Mouse (Mus musculus) frontal cortex, postnatal 36 days (tissue): ENCODE measurements at regions not wholly inside any gene's neighbourhood (a gene's known extent, or its start where the extent isn't known, plus 50 kb on each side); places are given as distances from the start of the nearest gene placed in this dataset.

Experiments used
- DNase-seq, 2 experiments: peaks; one replicate each; pipeline ENCODE4 v3.0.0; 2022; ENCODE audit warnings: low spot score in 2 of 2

DNA sequence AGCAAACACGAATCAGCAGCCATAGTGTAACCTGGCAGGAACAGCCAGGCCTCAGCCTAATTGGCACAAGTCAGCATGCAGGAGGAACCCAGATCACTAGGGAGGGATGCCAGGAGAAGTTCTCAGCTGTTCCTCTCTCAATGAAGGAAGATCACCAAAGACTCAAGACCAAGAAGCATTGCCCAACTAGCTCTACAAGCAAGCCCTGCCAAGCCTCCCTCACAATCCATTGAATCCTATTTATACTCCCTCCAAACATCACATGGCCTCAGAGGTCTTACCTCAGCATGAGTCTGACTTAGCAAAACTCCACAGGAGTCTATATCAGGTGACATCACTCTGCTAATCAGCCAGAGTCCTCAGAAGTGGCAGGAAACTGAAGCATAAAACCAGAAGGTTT lies 135.1 kb downstream of the Rbm43 start:
- DNase-seq, result no peak

- DNase-seq, result no peak
Observed at GRCm38 (mm10) chr2:51822976-51823375, 112.0 kb downstream of the Rbm43 start.

DNA sequence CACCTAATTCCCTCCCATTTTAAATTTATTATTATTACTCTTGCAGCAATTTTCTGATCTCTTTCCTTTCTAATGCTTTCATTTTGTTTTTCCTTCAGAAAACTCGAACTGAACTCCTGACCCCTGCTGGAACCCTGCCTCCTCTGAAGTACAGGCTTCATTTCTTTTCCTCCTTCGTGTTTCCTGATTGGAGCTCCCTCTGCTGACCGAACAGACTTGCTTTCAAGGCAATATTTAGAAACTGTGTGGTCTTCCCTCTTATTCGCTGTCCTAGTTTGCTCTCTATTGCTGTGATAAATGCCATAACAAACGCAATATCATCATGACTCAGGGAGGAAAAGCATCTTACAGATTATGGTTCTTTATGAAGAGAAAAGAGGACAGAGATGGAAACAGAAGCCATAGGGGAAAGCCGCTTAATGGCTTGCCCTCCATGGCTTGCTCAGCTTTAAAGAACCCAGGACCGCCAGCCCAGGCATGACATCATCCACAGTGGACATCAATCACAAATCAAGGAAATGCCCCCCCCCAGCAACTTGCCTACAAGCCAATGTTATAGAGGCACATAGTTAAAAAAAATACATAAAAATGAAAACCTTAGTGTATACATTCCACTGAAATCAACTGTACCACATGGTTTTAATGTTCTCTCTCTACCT lies 104.5 kb downstream of the Rbm43 start:
- DNase-seq, result peak in 1 of 2 experiments; percentile 49

DNA sequence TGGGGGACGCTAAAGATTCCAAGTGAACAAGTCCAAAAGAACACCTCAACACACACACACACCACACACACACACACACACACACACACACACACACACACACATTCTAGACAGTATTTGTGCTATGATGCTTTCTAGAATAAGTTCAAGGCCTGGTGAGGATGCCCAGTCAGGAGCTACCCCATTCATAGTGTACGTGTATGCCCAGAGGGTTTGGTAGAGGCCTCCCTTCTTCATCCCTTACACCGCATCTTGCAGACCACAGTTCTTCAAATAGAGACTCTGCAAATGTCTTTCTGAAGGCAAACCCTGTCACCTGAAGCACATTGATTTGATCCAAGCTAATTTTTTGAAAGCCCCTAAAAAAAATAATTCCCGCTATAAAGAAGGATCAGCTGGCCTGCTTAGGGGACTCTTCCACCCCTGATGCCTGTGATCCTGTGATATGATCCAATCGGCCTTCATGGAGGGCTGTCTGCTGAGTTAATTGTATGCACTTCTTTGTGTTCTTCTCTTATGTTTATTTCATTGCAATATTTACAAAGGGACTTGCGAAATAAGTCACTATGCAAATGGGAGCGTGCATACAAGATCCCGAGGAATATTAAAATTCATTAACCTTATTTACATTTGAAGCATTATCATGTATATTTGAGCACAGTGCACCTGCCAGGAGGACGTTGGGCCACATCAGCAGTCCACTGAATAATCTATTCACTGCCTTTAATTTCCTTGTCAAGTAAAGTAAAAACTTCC lies 103.8 kb downstream of the Rbm43 start:
- DNase-seq, result no peak

DNA sequence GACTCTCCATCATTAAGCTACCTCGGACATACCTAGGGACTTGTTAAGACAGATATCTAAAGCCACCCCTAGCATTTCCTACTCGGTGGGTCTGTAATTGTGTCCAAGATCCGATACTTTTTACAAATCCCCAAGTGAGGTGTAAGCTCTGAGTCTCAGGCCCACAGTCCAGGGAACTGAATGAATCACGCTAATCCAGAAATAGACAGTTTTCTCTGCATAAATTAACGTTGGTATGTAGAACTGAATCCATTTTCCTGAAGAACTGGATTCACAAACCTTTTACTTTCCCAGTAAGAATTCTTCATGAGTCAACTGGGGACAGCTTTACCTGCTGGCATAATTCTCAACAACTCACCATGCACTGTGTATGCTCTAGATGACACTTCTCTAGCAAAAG lies 97.1 kb downstream of the Rbm43 start:
- DNase-seq, result no peak

GRCm38 (mm10) chr2:51840808-51841207 lies 94.2 kb downstream of the Rbm43 start:
- no peak for DNase-seq

- DNase-seq, result no peak
Observed at GRCm38 (mm10) chr2:51844831-51845230, 90.1 kb downstream of the Rbm43 start.

DNA sequence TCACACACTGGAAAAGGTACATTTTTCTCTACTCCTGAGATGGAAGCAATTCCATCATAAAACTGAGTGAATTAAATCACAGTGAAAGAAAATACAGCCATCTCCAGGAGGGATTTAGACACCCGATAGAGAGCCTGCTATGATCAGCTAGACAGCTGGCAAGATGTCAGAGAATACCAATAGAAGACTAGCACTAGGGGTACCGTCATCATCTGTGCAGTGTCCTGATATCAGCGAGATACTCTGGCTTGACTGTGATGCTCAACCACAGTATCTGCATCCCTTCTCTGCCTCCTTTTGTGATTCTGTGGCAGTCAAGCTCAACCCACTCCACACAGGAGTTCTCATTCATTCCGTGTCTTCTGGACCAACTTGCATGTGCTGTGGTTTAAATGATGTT lies 87.4 kb downstream of the Rbm43 start:
- DNase-seq, result no peak

DNA sequence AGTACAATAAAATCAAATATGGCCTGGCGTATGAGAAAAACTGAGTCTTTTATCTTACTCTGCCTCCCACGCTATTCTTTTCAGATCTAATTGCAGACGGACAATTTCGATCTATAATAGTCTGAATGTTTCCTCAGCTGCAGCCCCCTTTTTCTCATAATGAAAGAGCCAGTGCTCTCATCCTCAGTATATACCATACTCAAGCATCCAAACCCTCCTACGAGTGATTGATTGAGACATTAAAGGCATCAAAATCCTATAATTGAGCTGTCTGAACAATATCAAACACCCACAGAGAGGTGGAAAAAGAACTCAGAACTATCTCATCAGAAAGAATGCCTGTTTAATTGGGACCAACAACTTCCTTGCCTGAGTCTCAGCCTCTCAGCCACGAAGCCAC lies 87.0 kb downstream of the Rbm43 start:
- no peak for DNase-seq

DNA sequence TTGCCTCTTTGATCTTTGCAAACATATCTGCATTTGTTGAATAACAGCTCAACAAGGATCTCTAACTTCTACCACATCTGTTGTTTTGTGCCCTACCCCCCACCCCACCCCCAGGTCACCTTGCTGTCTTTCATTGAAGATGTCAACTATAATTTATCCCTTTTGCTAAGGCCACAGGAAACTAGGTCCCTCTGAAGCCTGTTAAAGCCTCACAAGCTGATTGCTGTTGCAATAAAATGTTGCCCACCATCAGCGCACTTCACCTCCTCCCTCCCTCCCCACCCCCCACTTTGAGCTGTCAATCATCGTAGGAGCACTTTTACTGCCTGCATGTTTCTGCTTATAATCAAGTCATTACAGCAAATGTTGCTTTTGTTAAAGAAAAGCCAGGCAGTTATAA lies 86.5 kb downstream of the Rbm43 start:
- no peak for DNase-seq

DNA sequence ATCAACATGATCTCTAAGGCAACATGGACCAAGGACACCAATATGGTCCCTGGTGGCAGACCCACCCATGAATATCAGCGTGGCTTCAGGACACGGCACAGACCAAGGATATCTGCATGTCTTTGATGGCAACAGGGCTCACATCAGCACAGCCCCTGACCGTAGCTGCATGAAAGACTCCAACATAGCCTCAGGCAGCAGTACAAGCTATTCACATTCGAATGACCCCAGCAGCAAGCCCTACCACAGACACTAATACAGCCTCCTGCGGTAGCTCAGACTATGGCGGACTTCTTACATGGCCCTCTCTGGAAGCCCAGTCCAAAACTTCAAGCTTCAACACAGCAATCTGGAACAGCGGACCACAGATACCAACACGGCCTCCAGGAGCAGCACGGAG lies 84.4 kb downstream of the Rbm43 start:
- DNase-seq, result no peak

DNA sequence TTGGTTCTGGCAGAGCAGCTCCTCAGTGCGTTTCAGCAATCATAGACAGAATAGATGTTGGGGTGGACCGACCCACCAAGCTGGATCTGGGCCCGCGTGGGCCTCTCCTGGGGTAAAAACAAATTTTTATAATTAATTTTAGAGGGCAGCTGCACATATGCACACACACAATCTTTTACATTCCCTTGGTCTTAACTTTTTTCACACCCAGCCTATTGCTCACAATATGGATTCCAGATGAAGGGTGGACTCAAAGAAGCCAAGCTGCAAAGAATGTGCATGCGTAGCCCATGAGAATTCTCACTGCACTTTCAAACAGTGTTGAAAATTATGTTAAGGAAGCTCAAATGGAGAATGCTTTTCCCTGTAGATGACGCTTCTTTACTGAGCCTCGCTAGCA lies 83.3 kb downstream of the Rbm43 start:
- no peak for DNase-seq

- no peak for DNase-seq
Observed at GRCm38 (mm10) chr2:51857226-51857625, 77.7 kb downstream of the Rbm43 start.

GRCm38 (mm10) chr2:51866045-51866444 lies 68.9 kb downstream of the Rbm43 start:
- DNase-seq, result no peak

DNA sequence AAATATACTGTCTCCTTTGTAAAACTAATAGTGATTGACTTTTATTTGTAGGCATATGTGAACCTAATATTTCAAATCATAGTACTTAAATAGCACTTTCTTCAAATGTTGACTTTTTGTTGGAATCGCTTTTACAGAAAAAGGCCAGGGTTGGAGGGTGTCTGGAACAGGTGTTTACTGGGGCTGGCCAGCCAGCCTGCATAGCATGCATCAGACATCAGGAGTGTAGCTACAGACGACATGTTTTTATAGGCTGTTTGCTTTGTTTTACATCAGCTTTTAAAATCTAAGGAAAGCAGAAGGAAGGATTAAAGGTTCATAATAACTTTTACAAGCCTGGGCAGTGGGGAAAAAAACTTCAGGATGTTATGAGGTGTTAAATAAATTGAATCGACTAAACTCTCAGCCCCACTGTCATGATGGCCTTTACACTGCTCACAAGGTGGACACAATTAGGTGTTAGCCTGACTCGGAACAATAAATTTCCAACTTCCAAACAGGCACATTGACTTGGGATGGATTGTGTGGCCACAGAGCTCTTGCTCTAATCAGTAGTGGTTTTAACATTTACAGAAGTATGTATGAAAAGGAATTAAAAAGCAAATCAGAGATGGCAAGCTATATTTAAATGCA lies 66.0 kb downstream of the Rbm43 start:
- DNase-seq, result no peak

GRCm38 (mm10) chr2:51871571-51871970 lies 63.4 kb downstream of the Rbm43 start:
- no peak for DNase-seq
